Mouse (Mus musculus): ENCODE results near the gene Acsl4.

Acsl4 gene

GRCm38 (mm10) chrX:142359031-142359430 is 31.3 kb downstream of the Acsl4 start:
- DNase-seq (ENCODE audit: low spot score in 2 of 2), result no peak

- DNase-seq (ENCODE audit: low spot score in 2 of 2), result no peak
Observed at GRCm38 (mm10) chrX:142358427-142358826, 31.9 kb downstream of the Acsl4 start.

- DNase-seq (ENCODE audit: low spot score in 2 of 2), result no peak
Observed at GRCm38 (mm10) chrX:142336207-142336606, 54.1 kb downstream of the Acsl4 start.

GRCm38 (mm10) chrX:142335502-142335901 is 54.8 kb downstream of the Acsl4 start:
- DNase-seq (ENCODE audit: low spot score in 2 of 2), result no peak

- no peak for DNase-seq (ENCODE audit: low spot score in 2 of 2)
Observed at GRCm38 (mm10) chrX:142325760-142326159, 64.6 kb downstream of the Acsl4 start.

- DNase-seq (ENCODE audit: low spot score in 2 of 2), result no peak
Observed at GRCm38 (mm10) chrX:142316106-142316505, 74.2 kb downstream of the Acsl4 start.

GRCm38 (mm10) chrX:142315270-142315669 is 75.1 kb downstream of the Acsl4 start:
- DNase-seq (ENCODE audit: low spot score in 2 of 2), result no peak

GRCm38 (mm10) chrX:142314307-142315024 is 75.9 kb downstream of the Acsl4 start:
- peak; percentile 7 to 44 for DNase-seq (ENCODE audit: low spot score in 2 of 2)

- DNase-seq (ENCODE audit: low spot score in 2 of 2), result no peak
Observed at GRCm38 (mm10) chrX:142310431-142310830, 79.9 kb downstream of the Acsl4 start.

GRCm38 (mm10) chrX:142305869-142306581 is 84.3 kb downstream of the Acsl4 start, which contains the start of gene Kcne1l:
Gene Kcne1l, minus strand, starts transcription at chrX:142306294.
- no peak for DNase-seq (ENCODE audit: low spot score in 2 of 2)

- DNase-seq (ENCODE audit: low spot score in 2 of 2), result no peak
Observed at GRCm38 (mm10) chrX:142305010-142305868, 85.1 kb downstream of the Acsl4 start.

- no peak for DNase-seq (ENCODE audit: low spot score in 2 of 2)
Observed at GRCm38 (mm10) chrX:142304592-142304991, 85.7 kb downstream of the Acsl4 start.

- no peak for DNase-seq (ENCODE audit: low spot score in 2 of 2)
Observed at GRCm38 (mm10) chrX:142303456-142303855, 86.9 kb downstream of the Acsl4 start.

- DNase-seq (ENCODE audit: low spot score in 2 of 2), result no peak
Observed at GRCm38 (mm10) chrX:142285905-142286304, 104.4 kb downstream of the Acsl4 start.

GRCm38 (mm10) chrX:142276573-142276972 is 113.8 kb downstream of the Acsl4 start:
- DNase-seq (ENCODE audit: low spot score in 2 of 2), result no peak

GRCm38 (mm10) chrX:142276031-142276430 is 114.3 kb downstream of the Acsl4 start:
- no peak for DNase-seq (ENCODE audit: low spot score in 2 of 2)
